Mouse (Mus musculus) olfactory bulb, adult 2 months (tissue): Measurements from ENCODE around the gene Ly6g5c.

Source experiments
- CTCF ChIP-seq: fragments of 200-500 bp; IDR thresholded peaks from 2 replicates; pipeline ENCODE4 v1.5.1; 2012; ENCODE audit warnings: low read depth, mild to moderate bottlenecking, low read length, moderate library complexity; ENCODE audit not compliant: insufficient read depth
- POLR2A ChIP-seq: fragments of 200-500 bp; IDR thresholded peaks from 2 replicates; pipeline ENCODE4 v1.6.1; 2012; ENCODE audit warnings: mild to moderate bottlenecking, low read depth, low read length, moderate library complexity; ENCODE audit not compliant: insufficient read depth

DNA sequence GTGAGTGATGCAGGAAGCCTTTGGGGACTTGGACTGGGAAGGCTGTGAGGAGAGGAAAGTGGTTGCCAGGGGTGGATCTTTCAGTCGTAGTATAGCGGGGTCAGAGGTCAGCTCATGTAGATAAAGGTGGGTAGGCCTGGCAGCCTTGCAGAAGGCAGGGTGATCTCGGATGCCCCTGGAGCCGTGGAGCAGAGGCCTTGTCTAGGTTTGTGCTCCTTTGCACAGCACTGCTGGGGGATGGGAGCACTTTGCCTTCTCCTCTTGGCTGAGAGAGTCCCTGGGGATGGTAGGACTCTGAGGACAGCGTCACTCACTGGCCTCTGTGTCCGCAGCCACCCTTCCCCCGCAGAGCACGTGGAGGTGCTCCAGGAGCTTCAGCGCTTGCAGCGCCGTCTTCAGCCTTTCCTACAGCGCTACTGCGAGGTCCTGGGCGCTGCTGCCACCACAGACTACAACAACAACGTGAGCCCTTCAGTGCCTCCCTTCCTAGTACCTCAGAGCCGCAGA is 32.5 kb downstream of the Ly6g5c start:
- TF ChIP-seq CTCF (no peak), POLR2A (no peak)
